Mouse (Mus musculus) heart, postnatal 0 days (tissue): ENCODE measurements around the gene Mob3c. TPM values are rescaled to one million over a fixed set of nuclear protein-coding genes. Genes with fewer than 3 reads are reported as not detected.

Source experiments
- ATAC-seq: fragments of 200-750 bp; cut with Nextera tagmentation; 2 replicates; pipeline ENCODE4 v1.8.0; 2017; ENCODE audit warnings: low read depth, moderate number of reproducible peaks, moderate library complexity; ENCODE audit not compliant: insufficient read depth
- DNase-seq: peaks from one replicate; pipeline ENCODE4 v3.0.0-alpha.2; 2016; ENCODE audit warnings: low spot score
- H3K27ac ChIP-seq: fragments of 300-500 bp; sonication (generic); 2 replicates; pipeline ENCODE4 v1.5.1; 2014; ENCODE audit warnings: low read depth, mild to moderate bottlenecking
- H3K27me3 ChIP-seq: fragments of 300-500 bp; sonication (generic); 2 replicates; pipeline ENCODE4 v1.6.1; 2014; ENCODE audit warnings: low read length, mixed read lengths; ENCODE audit not compliant: control insufficient read depth, insufficient read depth
- H3K36me3 ChIP-seq: fragments of 300-500 bp; sonication (generic); replicated peaks from 2 replicates; pipeline ENCODE4 v1.6.1; 2014; ENCODE audit warnings: low read length, mixed read lengths; ENCODE audit not compliant: control insufficient read depth, insufficient read depth
- H3K4me1 ChIP-seq: fragments of 300-500 bp; sonication (generic); 2 replicates; pipeline ENCODE4 v1.6.1; 2014; ENCODE audit warnings: antibody characterized with exemption; ENCODE audit not compliant: control insufficient read depth, insufficient read depth
- H3K4me2 ChIP-seq: fragments of 300-500 bp; sonication (generic); 2 replicates; pipeline ENCODE4 v1.6.1; 2014; ENCODE audit warnings: low read depth, mild to moderate bottlenecking, low read length, moderate library complexity
- H3K4me3 ChIP-seq: fragments of 300-500 bp; sonication (generic); 2 replicates; pipeline ENCODE4 v1.5.1; 2014; ENCODE audit warnings: low read depth, low read length
- H3K9ac ChIP-seq: fragments of 300-500 bp; sonication (generic); replicated peaks from 2 replicates; pipeline ENCODE4 v1.6.1; 2014; ENCODE audit warnings: low read depth, low read length, mixed read lengths
- H3K9me3 ChIP-seq: fragments of 300-500 bp; sonication (generic); replicated peaks from 2 replicates; pipeline ENCODE4 v1.6.1; 2016; ENCODE audit warnings: low read length; ENCODE audit not compliant: control insufficient read depth
- CTCF ChIP-seq: IDR thresholded peaks from 2 replicates; pipeline ENCODE4 v1.5.1; 2016; ENCODE audit warnings: antibody characterized with exemption, control low read depth, low read depth
- EP300 ChIP-seq: IDR thresholded peaks from 2 replicates; pipeline ENCODE4 v1.6.1; 2016; ENCODE audit warnings: antibody characterized with exemption, low read depth
- WGBS: fragments of 180-500 bp; shearing (Covaris S2); extraction: QIAGEN DNeasy Blood & Tissue Kit; methylation state at CpG from one replicate; pipeline ENCODE4 v1.1.7; 2014; 5-methylcytosine and 5-hydroxymethylcytosine counted together
- polyA plus RNA-seq: library from polyadenylated mRNA; unstranded; fragments of >200 nt; fragmentation: Nextera tagmentation; extraction: Ambion mirVana; gene quantifications from 2 replicates; pipeline ENCODE4 v1.2.1, GENCODE M21; 2015
- total RNA-seq: library from RNA; depleted of rRNA; stranded (reverse); fragments of >200 nt; gene quantifications from 2 replicates; pipeline ENCODE4 v1.2.3, GENCODE M21; 2014; ENCODE audit warnings: low replicate concordance

The Mob3c gene
- total and polyA plus RNA-seq, 2 experiments from 2014 or later = 4.9 to 5.5 TPM

DNA sequence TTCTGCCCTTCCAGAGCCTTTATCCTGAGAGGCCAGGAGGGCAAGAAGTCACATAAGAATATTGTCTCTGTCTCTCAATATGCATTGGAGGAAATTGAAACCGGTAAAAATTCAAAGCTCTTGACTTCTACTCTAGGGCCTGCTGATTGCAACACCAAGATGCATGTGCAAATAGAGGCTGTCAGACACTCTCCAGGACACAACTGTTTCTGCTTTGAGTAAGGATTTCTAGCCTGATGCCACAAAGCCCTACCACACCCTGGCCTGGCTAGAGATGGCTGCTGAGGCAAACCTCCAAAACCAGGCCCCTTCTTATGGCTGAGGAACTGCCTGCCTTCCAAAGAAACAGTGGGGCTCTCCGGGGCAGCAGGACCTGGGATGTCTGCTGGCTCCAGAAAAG, 7.7 kb downstream of the Mob3c start:
- Histone ChIP-seq H3K27me3 (no peaks in the 10 kb centered on the region), H3K4me2 (no peak overlapping the region), H3K9ac (no peak overlapping the region), H3K4me1 (peaks cover 11% of the 10 kb centered on the region), H3K9me3 (no peaks in the 10 kb centered on the region), H3K27ac (no peak overlapping the region), H3K36me3 (peaks cover 45% of the 10 kb centered on the region), H3K4me3 (no peak overlapping the region)
- TF ChIP-seq EP300 = no peak
- 55% methylated on average over 2 of the region's 2 CpGs for WGBS
- ATAC-seq (no peak), DNase-seq (no peak)

- H3K27ac ChIP-seq = no peak overlapping the region
- peak overlapping the region; percentile 79 for H3K4me2 ChIP-seq
- no peak for TF ChIP-seq CTCF
- TF ChIP-seq EP300 = no peak
- peak overlapping the region; percentile 87; the same call in 1 of the 2 replicates for H3K4me3 ChIP-seq
- H3K9me3 ChIP-seq = no peaks in the 10 kb centered on the region
- DNase-seq (no peak), ATAC-seq (no peak)
- peaks cover 11% of the 10 kb centered on the region for H3K4me1 ChIP-seq
- H3K27me3 ChIP-seq = no peaks in the 10 kb centered on the region
- peaks cover 25% of the 10 kb centered on the region for H3K36me3 ChIP-seq
- WGBS = 78% methylated on average over 4 of the region's 4 CpGs
- no peak overlapping the region for H3K9ac ChIP-seq
Measured at GRCm38 (mm10) chr4:115838196-115838595, 10.3 kb downstream of the Mob3c start.

DNA sequence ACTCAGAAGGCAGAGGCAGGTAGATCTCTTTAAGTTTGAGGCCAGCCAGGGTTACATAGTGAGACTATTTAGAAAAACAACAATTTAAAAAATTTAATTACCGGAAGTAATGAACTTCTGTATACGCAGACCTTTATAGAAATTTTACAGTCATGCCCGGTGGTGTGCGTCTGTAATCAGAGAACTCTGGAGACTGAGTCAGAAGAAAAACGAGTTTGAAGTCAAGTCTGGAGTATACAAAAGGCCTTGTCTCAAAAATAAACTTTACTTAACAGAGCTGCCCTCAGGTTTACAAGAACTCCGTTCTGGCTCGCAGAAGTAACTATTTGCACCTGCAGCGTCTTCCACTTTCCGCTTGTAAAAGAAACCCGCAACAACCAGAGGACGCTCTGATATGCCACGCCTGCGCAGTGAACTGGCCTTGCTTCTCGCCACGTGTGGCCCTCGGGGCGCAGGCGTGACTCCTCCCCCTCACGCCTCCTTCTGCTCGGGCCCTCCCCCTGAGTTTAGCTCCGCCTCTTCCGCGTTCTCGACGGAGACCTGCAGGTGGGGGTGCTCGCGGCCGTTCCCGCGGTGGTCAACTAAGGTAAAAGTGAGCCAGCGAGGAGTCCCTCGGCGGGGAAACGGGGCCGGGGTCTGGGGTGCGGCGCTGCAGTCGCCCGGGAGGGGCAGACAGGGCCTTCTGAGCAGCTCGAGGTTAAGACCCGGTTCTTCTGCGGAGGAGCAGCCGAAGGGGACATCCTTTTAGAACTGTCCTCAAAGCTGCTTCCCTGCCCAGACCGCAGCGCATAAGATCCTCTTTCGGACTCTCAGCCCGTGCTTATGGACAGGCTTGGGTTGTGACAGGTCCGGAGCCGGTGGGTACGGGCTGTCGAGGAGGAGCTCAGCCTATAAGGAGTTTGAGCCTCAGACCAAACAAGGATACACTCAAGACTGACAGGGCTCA, 11.1 kb downstream of the Mob3c start, which contains the start of gene Mknk1:
Mknk1 (plus strand) TSS at position 503 of the 946 bp plus-strand sequence.
- peak within 1 kb of the TSS; percentile 87 for H3K4me3 ChIP-seq
- no peaks in the 10 kb centered on the region for H3K27me3 ChIP-seq
- TF ChIP-seq EP300 = no peak
- no peak for TF ChIP-seq CTCF
- DNase-seq (peak; percentile 96), ATAC-seq (peak; percentile 99)
- H3K4me1 ChIP-seq = peaks cover 11% of the 10 kb centered on the region
- peaks cover 18% of the 10 kb centered on the region for H3K36me3 ChIP-seq
- peak within 1 kb of the TSS; percentile 68 for H3K27ac ChIP-seq
- H3K9me3 ChIP-seq = no peaks in the 10 kb centered on the region
- H3K9ac ChIP-seq = peak within 1 kb of the TSS; percentile 72
- 2% methylated on average over 51 of the region's 51 CpGs for WGBS
- H3K4me2 ChIP-seq = peak within 1 kb of the TSS; percentile 79

- WGBS = 47% methylated on average over 4 of the region's 4 CpGs
- H3K4me3 ChIP-seq = peak overlapping the region; percentile 87
Measured at GRCm38 (mm10) chr4:115839956-115840355, 12.1 kb downstream of the Mob3c start.

DNA sequence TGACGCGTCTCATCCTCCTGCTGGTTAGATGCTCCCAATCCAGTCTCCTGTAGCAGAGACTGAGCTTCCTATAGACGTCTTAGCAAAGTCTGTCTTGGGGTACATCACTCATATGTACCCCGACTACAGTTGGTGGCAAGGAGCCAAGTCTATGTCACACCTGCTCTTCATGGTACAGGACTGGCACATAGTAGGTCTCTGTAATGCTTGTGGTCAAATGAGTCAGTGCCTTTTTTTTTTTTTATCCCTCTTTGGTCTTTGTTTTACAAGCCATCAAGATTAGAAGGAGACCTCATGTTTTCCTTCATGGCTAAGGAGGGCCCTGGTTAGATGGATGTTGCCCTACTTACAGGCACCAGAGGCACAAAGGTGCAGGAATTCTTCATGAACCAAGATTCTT, 12.9 kb downstream of the Mob3c start:
- no peak for DNase-seq
- Histone ChIP-seq H3K4me2 (no peak overlapping the region), H3K36me3 (0 out of 2 replicates have a peak, but pooled peaks cover under 1% of the 10 kb centered on the region), H3K27me3 (no peaks in the 10 kb centered on the region), H3K4me3 (no peak overlapping the region), H3K4me1 (peaks cover 11% of the 10 kb centered on the region), H3K9ac (no peak overlapping the region), H3K9me3 (no peaks in the 10 kb centered on the region), H3K27ac (no peak overlapping the region)
- WGBS = 83% methylated on average over 4 of the region's 4 CpGs
- ATAC-seq = no peak
- TF ChIP-seq CTCF (no peak), EP300 (no peak)

More at GRCm38 (mm10) chr4:115839956-115840355, 12.1 kb downstream of the Mob3c start:
- peak overlapping the region; percentile 79 for H3K4me2 ChIP-seq
- no peak for ATAC-seq
- DNase-seq = no peak
- no peaks in the 10 kb centered on the region for H3K9me3 ChIP-seq
- H3K27ac ChIP-seq = no peak overlapping the region
- no peak overlapping the region for H3K9ac ChIP-seq
- peaks cover 9% of the 10 kb centered on the region for H3K36me3 ChIP-seq
- H3K27me3 ChIP-seq = no peaks in the 10 kb centered on the region
- peaks cover 11% of the 10 kb centered on the region for H3K4me1 ChIP-seq
- TF ChIP-seq EP300 = no peak
- TF ChIP-seq CTCF = no peak
